Mouse (Mus musculus): ENCODE data around the gene Map7d3. TPM values are rescaled to one million over a fixed set of nuclear protein-coding genes. Genes with fewer than 3 reads are reported as not detected.

Gene Map7d3
- total RNA-seq (2021), result under 1 TPM in 1 of 2 experiments, not detected in 1; 0.15 TPM
- long read RNA-seq, experiment 1, result 0 reads
- long read RNA-seq, experiment 2, result 0 reads

GRCm38 (mm10) chrX:56821765-56822603 is at the start of gene Map7d3:
TSS of gene Map7d3 (minus strand) at chrX:56822326.
- Histone ChIP-seq H3K27ac (no peak within 1 kb of the TSS), H3K4me3 (peak within 1 kb of the TSS; percentile 28)
- no peak for DNase-seq (ENCODE audit: low spot score in 2 of 2)
- no peak for TF ChIP-seq CTCF (conservative IDR thresholded peaks at IDR 0.05)

GRCm38 (mm10) chrX:56869863-56870262 is 47.7 kb upstream of the Map7d3 start, which contains the start of gene Adgrg4:
TSS of gene Adgrg4 (plus strand) at chrX:56870163.
- Histone ChIP-seq H3K27ac (no peak within 1 kb of the TSS), H3K4me3 (no peak within 1 kb of the TSS)
- no peak for DNase-seq (ENCODE audit: low spot score in 2 of 2)
- TF ChIP-seq CTCF (conservative IDR thresholded peaks at IDR 0.05), result no peak

DNA sequence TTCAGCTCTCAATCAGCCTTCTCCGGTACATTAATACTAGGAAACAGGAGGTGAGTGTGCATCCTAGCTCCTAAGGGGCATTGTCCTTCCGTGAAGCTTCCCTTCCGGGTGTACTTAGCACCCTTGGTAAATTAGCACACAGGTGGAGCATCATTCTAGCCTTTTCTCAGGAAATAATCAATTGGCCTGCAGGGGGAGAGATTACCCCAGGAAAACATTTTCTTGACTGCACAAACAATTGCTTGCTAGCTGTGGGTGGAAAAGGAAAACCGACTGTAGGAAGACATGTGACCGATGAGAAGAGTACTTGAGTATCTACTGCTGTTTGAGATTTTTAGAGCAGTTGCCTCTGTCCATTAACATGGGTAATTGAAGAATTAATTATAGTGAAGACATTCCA is 19.1 kb upstream of the Map7d3 start:
- DNase-seq (ENCODE audit: low spot score in 2 of 2), result peak in 1 of 2 experiments; percentile 16
- H3K27ac ChIP-seq, result no peak overlapping the region
- no peak overlapping the region for H3K4me3 ChIP-seq
- TF ChIP-seq CTCF (conservative IDR thresholded peaks at IDR 0.05), result peak; percentile 64

GRCm38 (mm10) chrX:56839369-56839768 is 17.2 kb upstream of the Map7d3 start:
- peak; percentile 79 for TF ChIP-seq CTCF (conservative IDR thresholded peaks at IDR 0.05)
- no peak overlapping the region for H3K27ac ChIP-seq
- DNase-seq (ENCODE audit: low spot score in 2 of 2), result peak in 1 of 2 experiments; percentile 20

GRCm38 (mm10) chrX:56835842-56836241 is 13.7 kb upstream of the Map7d3 start:
- Histone ChIP-seq H3K27ac (no peak overlapping the region), H3K4me3 (no peak overlapping the region)
- no peak for TF ChIP-seq CTCF (conservative IDR thresholded peaks at IDR 0.05)
- DNase-seq (ENCODE audit: low spot score in 2 of 2), result no peak

More at GRCm38 (mm10) chrX:56839369-56839768, 17.2 kb upstream of the Map7d3 start:
- no peak overlapping the region for H3K4me3 ChIP-seq

- TF ChIP-seq CTCF (conservative IDR thresholded peaks at IDR 0.05), result no peak
- no peak overlapping the region for H3K27ac ChIP-seq
- DNase-seq (ENCODE audit: low spot score in 2 of 2), result no peak
- H3K4me3 ChIP-seq, result no peak overlapping the region
These were observed 5.4 kb upstream of the Map7d3 start for GRCm38 (mm10) chrX:56827492-56827891.

GRCm38 (mm10) chrX:56791268-56791667 is 30.9 kb downstream of the Map7d3 start:
- Histone ChIP-seq H3K27ac (no peak overlapping the region), H3K4me3 (no peak overlapping the region)
- TF ChIP-seq CTCF (conservative IDR thresholded peaks at IDR 0.05), result peak; percentile 77
- peak; percentile 21 to 67 for DNase-seq (ENCODE audit: low spot score in 2 of 2)

- Histone ChIP-seq H3K27ac (no peak overlapping the region), H3K4me3 (no peak overlapping the region)
- DNase-seq (ENCODE audit: low spot score in 2 of 2), result no peak
- TF ChIP-seq CTCF (conservative IDR thresholded peaks at IDR 0.05), result no peak
These were observed 31.5 kb downstream of the Map7d3 start for GRCm38 (mm10) chrX:56790591-56790990.

- Histone ChIP-seq H3K27ac (no peak overlapping the region), H3K4me3 (no peak overlapping the region)
- DNase-seq (ENCODE audit: low spot score in 2 of 2), result no peak
- no peak for TF ChIP-seq CTCF (conservative IDR thresholded peaks at IDR 0.05)
These were observed 34.6 kb downstream of the Map7d3 start for GRCm38 (mm10) chrX:56787486-56787885.

DNA sequence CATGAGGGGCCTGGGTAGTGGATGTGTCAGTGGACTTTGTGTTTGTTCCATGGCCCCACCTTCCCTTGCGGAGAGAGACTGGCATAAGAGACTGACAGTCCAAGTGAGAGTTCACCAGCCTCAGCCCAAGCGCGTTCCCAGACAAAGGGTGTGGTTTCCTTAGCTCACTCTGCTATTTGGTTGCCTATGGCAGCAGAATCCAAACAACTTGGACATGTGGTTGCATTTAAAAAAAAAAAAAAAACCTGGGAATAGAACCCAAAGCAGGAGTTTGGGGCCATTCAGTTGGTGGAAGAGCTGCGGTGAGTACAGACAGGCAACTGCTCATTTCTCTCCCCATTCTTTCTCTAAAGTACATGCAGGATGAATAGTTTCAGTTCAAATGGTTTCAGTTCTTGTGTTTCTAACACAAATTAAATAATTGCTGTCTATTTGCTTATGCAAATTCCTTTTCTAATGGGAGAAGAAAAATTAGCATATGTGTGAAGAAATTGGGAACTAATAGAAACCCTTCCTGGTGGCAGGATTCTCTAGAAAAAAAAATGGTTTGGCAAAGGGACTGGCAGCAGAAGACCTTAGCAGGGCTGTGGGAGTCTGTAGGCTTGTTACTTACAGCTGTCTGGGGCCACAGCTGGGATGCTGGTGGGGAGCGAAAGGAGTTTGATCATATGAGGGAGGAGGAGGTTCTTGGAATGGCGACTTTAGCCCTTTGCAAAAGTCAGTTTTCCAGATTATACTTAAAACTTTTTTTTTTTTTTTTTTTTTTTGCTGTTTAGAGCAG is 35.7 kb downstream of the Map7d3 start:
- H3K27ac ChIP-seq, result no peak overlapping the region
- no peak overlapping the region for H3K4me3 ChIP-seq
- TF ChIP-seq CTCF (conservative IDR thresholded peaks at IDR 0.05), result no peak
- DNase-seq (ENCODE audit: low spot score in 2 of 2), result no peak

GRCm38 (mm10) chrX:56773329-56773728 is 48.8 kb downstream of the Map7d3 start:
- no peak overlapping the region for H3K4me3 ChIP-seq
- no peak for TF ChIP-seq CTCF (conservative IDR thresholded peaks at IDR 0.05)
- no peak for DNase-seq (ENCODE audit: low spot score in 2 of 2)
- H3K27ac ChIP-seq, result no peak overlapping the region

- Histone ChIP-seq H3K27ac (no peak overlapping the region), H3K4me3 (no peak overlapping the region)
- no peak for DNase-seq (ENCODE audit: low spot score in 2 of 2)
- TF ChIP-seq CTCF (conservative IDR thresholded peaks at IDR 0.05), result no peak
These were observed 50.4 kb downstream of the Map7d3 start for GRCm38 (mm10) chrX:56771751-56772150.

- no peak for DNase-seq (ENCODE audit: low spot score in 2 of 2)
- Histone ChIP-seq H3K4me3 (no peak overlapping the region), H3K27ac (no peak overlapping the region)
- TF ChIP-seq CTCF (conservative IDR thresholded peaks at IDR 0.05), result no peak
These were observed 52.3 kb downstream of the Map7d3 start for GRCm38 (mm10) chrX:56769838-56770237.

All from layer of hippocampus, adult 2 months (tissue).